Comparison of ENCODE assay signal across 9 mouse cellular contexts in the genomic region with DNA sequence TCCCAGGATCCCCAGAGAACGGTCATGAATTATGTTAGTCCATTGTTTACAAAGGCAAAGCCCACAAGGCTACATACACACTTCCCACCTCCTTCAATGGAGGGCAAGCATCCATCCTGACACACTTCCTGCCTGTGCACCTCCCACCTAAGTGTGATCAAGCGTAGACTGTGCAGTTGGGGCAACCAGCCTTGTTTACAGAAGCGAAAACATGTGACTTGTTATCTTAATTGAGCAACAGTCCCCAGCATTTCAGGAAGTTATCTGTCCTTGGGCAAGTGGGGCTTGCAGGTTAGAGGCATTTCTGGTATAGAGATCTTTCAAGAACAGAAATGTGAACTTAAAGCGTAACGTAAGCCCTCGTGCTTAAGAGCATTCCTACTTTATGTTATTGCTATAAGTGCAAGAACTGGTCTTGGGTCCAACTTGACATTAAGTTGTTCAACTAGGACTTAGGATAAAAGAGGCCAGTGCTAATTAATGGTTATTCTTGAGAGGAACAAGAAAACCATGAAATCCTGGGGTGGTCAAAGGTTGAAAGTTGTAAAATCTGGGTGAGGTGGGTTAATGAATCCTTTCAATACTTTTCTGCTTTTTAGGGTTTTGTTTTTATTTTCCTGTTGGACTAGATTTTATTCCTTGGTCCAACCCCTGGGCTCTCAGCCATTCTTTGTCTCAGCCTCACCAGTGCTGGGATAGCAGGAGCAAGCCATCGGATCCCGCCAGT. TPM values are rescaled to one million over a fixed set of nuclear protein-coding genes. Genes with fewer than 3 reads are reported as not detected.
A peak's percentile ranks its signal among the peaks of the same experiment; 100 is the strongest.
DNase-seq lines count a peak whose midpoint lies in the region; ATAC-seq and TF ChIP-seq lines count a peak whose summit lies in the region.
"Had no signal": no experiment of that assay in that cellular context is flagged by ENCODE, and none has a peak within 500 bp of the region (broad histone marks: within the 10 kb centered on the region; RNA-seq: fewer than 3 reads in every experiment).

No protein-coding gene starts in this region.

- WGBS in spleen, adult 2 months = 50% methylated on average over 8 of the region's 8 CpGs

- DNase-seq in spleen, adult 2 months (ENCODE audit: low read depth in 1 of 2, low spot score in 2 of 2) = peak in 1 of 2 experiments; percentile 69
- no peak for DNase-seq in spleen, postnatal 14 days (ENCODE audit: low spot score in 2 of 2)
- peak; percentile 32 for DNase-seq in lung, postnatal 10 days
- DNase-seq in layer of hippocampus, adult 8-10 months (ENCODE audit: low spot score in 2 of 2) = no peak
- DNase-seq in layer of hippocampus, adult 11-12 months (ENCODE audit: low spot score) = no peak
- no peak for DNase-seq in MN1 (ENCODE audit: low spot score)

- no peak overlapping the region for H3K4me3 ChIP-seq in spleen, adult 2 months (ENCODE audit: extremely low read depth, insufficient read depth, insufficient read length)

- no peaks in the 10 kb centered on the region for H3K36me3 ChIP-seq in spleen, adult 2 months (ENCODE audit: control insufficient read depth, insufficient read depth, low read length)

- no peak for TF ChIP-seq POLR2A in spleen, adult 2 months (IDR thresholded peaks at IDR 0.05; ENCODE audit: low read depth, low read length)

- H3K27me3 ChIP-seq in spleen, adult 2 months (ENCODE audit: control insufficient read depth, insufficient read depth, low read length) = no peaks in the 10 kb centered on the region

- H3K4me1 ChIP-seq in spleen, adult 2 months (ENCODE audit: control insufficient read depth, insufficient read depth, insufficient read length) = peaks cover 9% of the 10 kb centered on the region

- peak overlapping the region; percentile 30; the same call in 1 of the 2 replicates for H3K27ac ChIP-seq in spleen, adult 2 months (ENCODE audit: insufficient read depth, low read length)

- no peak for TF ChIP-seq CTCF in spleen, adult 2 months (IDR thresholded peaks at IDR 0.05; ENCODE audit: extremely low read depth, insufficient read depth, insufficient read length, insufficient replicate concordance)

- peak; percentile 89 to 92 for ATAC-seq in hematopoietic stem cell, adult 5-6 weeks (replicated peaks in 1 of 2; ENCODE audit: insufficient read depth in 1 of 2, low FRiP score in 2 of 2, low TSS enrichment in 1 of 2, low read depth in 1 of 2, poor library complexity in 2 of 2, severe bottlenecking in 2 of 2)

RNA-seq across cellular contexts. Expression of a gene that starts 47.3 kb away (rescaled TPM):
- polyA plus RNA-seq in spleen, adult 2 months (2012; rRNA removed) = 915 and 918 TPM in 2 replicates
- 5,153 and 6,011 TPM in 2 replicates for total RNA-seq in hematopoietic stem cell, adult 5-6 weeks (2017)
- 100 to 1,000 TPM; 420 to 464 (median 444) TPM for total RNA-seq in layer of hippocampus, adult 8-10 months (2022)

RNA-seq across cellular contexts. Expression of a gene that starts 53.1 kb away (rescaled TPM):
- not detected in 2 replicates for polyA plus RNA-seq in spleen, adult 2 months (2012; rRNA removed)
- not detected in 2 replicates for total RNA-seq in hematopoietic stem cell, adult 5-6 weeks (2017)
- total RNA-seq in layer of hippocampus, adult 8-10 months (2022) = not detected
- total RNA-seq: gastrocnemius, postnatal 4 days; left cerebral cortex, postnatal 10 days had no signal

RNA-seq across cellular contexts. Expression of a gene that starts 53.2 kb away (rescaled TPM):
- 0.11 and 0.34 TPM in 2 replicates for polyA plus RNA-seq in spleen, adult 2 months (2012; rRNA removed)
- not detected in 2 replicates for total RNA-seq in hematopoietic stem cell, adult 5-6 weeks (2017)
- total RNA-seq in layer of hippocampus, adult 8-10 months (2022) = not detected
- total RNA-seq: gastrocnemius, postnatal 4 days had no signal

Comparison
In these comparisons a context has a peak if more than half of its experiments do, and no peak if none do; other contexts are left out.
1. RNA of a gene that starts 47.3 kb away (total RNA-seq): 5,153 to 6,011 TPM in hematopoietic stem cell, adult 5-6 weeks; 420 to 464 TPM in layer of hippocampus, adult 8-10 months; every median in the first group is over 10 times any median in the second.